Mouse (Mus musculus) stomach, postnatal 0 days (tissue): Measurements from ENCODE around the gene Setx.

Experiments used
- CTCF ChIP-seq: IDR thresholded peaks from 2 replicates; pipeline ENCODE4 v1.5.1; 2016; ENCODE audit warnings: antibody characterized with exemption, low read depth, mild to moderate bottlenecking, moderate library complexity
- EP300 ChIP-seq: optimal IDR thresholded peaks from 2 replicates; pipeline ENCODE3; 2016; ENCODE audit warnings: antibody characterized with exemption

DNA sequence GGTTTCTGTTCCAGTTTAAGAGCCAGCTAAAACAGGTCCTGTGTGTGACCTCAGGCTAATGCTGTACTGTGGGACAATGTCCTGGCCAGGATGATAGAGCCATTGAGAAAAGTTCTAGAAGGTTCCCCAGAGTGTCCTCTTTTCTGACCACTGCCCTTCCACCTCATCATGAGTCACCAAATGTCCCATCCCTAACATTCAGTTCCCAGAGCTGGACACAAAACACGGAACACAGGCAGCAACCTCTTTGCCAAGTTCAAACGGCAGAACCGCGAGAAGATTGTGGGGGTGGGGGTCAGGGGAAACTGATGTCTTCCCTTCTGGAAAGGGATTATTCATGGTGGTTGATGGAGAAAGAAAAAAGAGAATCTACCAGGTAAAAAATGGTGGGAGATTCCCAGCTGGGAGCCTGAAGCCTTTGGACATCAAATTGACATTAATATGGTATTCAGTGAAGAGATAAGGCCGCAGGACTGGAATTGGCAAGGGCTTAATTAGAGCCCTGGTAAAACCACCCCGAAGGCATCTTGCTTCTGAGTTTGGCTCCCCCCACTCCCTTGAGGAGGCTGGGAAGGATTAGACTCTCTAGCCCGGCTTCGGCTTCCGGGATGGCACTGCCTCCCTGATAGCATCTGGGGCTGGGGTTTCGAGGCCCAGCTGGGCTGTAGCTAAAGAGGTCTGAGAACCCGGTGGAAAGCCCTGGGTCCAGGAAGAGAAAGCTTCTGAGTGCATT lies 77.4 kb downstream of the Setx start:
- TF ChIP-seq CTCF = no peak
- TF ChIP-seq EP300 = no peak
